Mouse (Mus musculus) v-Abl transformed pro-B cells (cell line): ENCODE measurements around the gene Lck.
"Not testable (repeated sequence)": the region's sequence is repeated elsewhere in the genome, so short reads cannot be mapped to it uniquely, and the experiment has no call there.

ENCODE experiments used
- in situ Hi-C, 2 experiments: fragments of 400-800 bp; cut with MboI; formaldehyde crosslinking; loops; one replicate each; pipeline ENCODE4 v1.15.1; 2025; ENCODE audit not compliant: unreplicated experiment in 2 of 2

Gene Lck

GRCm38 (mm10) chr4:129556532-129557223, 16.8 kb downstream of the Lck start:
- in situ Hi-C loops: no loop called here

GRCm38 (mm10) chr4:129555862-129556531, 17.4 kb downstream of the Lck start:
- in situ Hi-C loops: no loop called here

- in situ Hi-C loops: no loop called here
These were observed 18.0 kb downstream of the Lck start for GRCm38 (mm10) chr4:129555421-129555861.

GRCm38 (mm10) chr4:129554512-129554911, 18.9 kb downstream of the Lck start:
- in situ Hi-C loops: not testable (repeated sequence)

GRCm38 (mm10) chr4:129550295-129550694, 23.1 kb downstream of the Lck start:
- in situ Hi-C loops: no loop called here

GRCm38 (mm10) chr4:129549306-129549705, 24.1 kb downstream of the Lck start:
- in situ Hi-C loops: loop anchor here (5.0 kb wide), 1 partner anchor 58 kb away; no protein-coding TSS in a partner anchor

- in situ Hi-C loops: loop anchor here (5.0 kb wide), 1 partner anchor 60 kb away; no protein-coding TSS in a partner anchor
These were observed 25.8 kb downstream of the Lck start for GRCm38 (mm10) chr4:129547631-129548030.

GRCm38 (mm10) chr4:129544106-129544505, 29.3 kb downstream of the Lck start:
- in situ Hi-C loops: no loop called here

GRCm38 (mm10) chr4:129542592-129543141, 30.8 kb downstream of the Lck start, which contains the start of gene Hdac1:
TSS of gene Hdac1 (minus strand) at chr4:129542713.
- in situ Hi-C loops: no loop called here

- in situ Hi-C loops: no loop called here
These were observed 31.4 kb downstream of the Lck start for GRCm38 (mm10) chr4:129541868-129542591.

GRCm38 (mm10) chr4:129540012-129540411, 33.4 kb downstream of the Lck start:
- in situ Hi-C loops: no loop called here

GRCm38 (mm10) chr4:129528901-129529300, 44.5 kb downstream of the Lck start:
- in situ Hi-C loops: not testable (repeated sequence)

- in situ Hi-C loops: no loop called here
These were observed 47.6 kb downstream of the Lck start for GRCm38 (mm10) chr4:129525889-129526288.

GRCm38 (mm10) chr4:129525338-129525737, 48.1 kb downstream of the Lck start:
- in situ Hi-C loops: no loop called here

GRCm38 (mm10) chr4:129518519-129518918, 54.9 kb downstream of the Lck start:
- in situ Hi-C loops: no loop called here

GRCm38 (mm10) chr4:129516925-129517324, 56.5 kb downstream of the Lck start:
- in situ Hi-C loops: no loop called here

- in situ Hi-C loops: no loop called here
These were observed 59.0 kb downstream of the Lck start for GRCm38 (mm10) chr4:129514300-129514898.

GRCm38 (mm10) chr4:129513891-129514290, 59.5 kb downstream of the Lck start:
- in situ Hi-C loops: no loop called here

GRCm38 (mm10) chr4:129513086-129513767, 60.2 kb downstream of the Lck start, which contains the start of gene Marcksl1:
TSS of gene Marcksl1 (plus strand) at chr4:129513581.
- in situ Hi-C loops: no loop called here
